Mouse (Mus musculus) liver, postnatal 0 days (tissue): Measurements from ENCODE around the gene Hrnr. TPM values are rescaled to one million over a fixed set of nuclear protein-coding genes. Genes with fewer than 3 reads are reported as not detected.

Source experiments
- ATAC-seq: fragments of 200-750 bp; cut with Nextera tagmentation; 2 replicates; pipeline ENCODE4 v1.8.0; 2017; ENCODE audit warnings: mild to moderate bottlenecking, moderate library complexity
- DNase-seq: peaks from one replicate; pipeline ENCODE4 v3.0.0-alpha.2; 2016
- H3K27ac ChIP-seq: fragments of 300-500 bp; sonication (generic); 2 replicates; pipeline ENCODE4 v1.5.1; 2014; ENCODE audit warnings: antibody characterized with exemption, moderate library complexity, mild to moderate bottlenecking, low read depth
- H3K27me3 ChIP-seq: fragments of 300-500 bp; sonication (generic); 2 replicates; pipeline ENCODE4 v1.6.1; 2014; ENCODE audit warnings: low read length, control low read depth, mixed read lengths; ENCODE audit not compliant: insufficient read depth
- H3K36me3 ChIP-seq: fragments of 300-500 bp; sonication (generic); replicated peaks from 2 replicates; pipeline ENCODE4 v1.6.1; 2014; ENCODE audit warnings: mild to moderate bottlenecking, control low read depth, low read length, moderate library complexity, mixed read lengths; ENCODE audit not compliant: insufficient read depth
- H3K4me1 ChIP-seq: fragments of 300-500 bp; sonication (generic); 2 replicates; pipeline ENCODE4 v1.6.1; 2014; ENCODE audit warnings: antibody characterized with exemption, mild to moderate bottlenecking, control low read depth; ENCODE audit not compliant: insufficient read depth
- H3K4me2 ChIP-seq: fragments of 300-500 bp; sonication (generic); 2 replicates; pipeline ENCODE4 v1.6.1; 2014; ENCODE audit warnings: low read depth, mild to moderate bottlenecking, low read length, moderate library complexity, mixed read lengths
- H3K4me3 ChIP-seq: fragments of 300-500 bp; sonication (generic); 2 replicates; pipeline ENCODE4 v1.5.1; 2014; ENCODE audit warnings: low read depth, low read length
- H3K9ac ChIP-seq: fragments of 300-500 bp; sonication (generic); replicated peaks from 2 replicates; pipeline ENCODE4 v1.6.1; 2014; ENCODE audit warnings: mild to moderate bottlenecking, moderate library complexity
- H3K9me3 ChIP-seq: fragments of 300-500 bp; sonication (generic); 2 replicates; pipeline ENCODE4 v1.6.1; 2016; ENCODE audit warnings: mild to moderate bottlenecking, control low read depth, low read length, mixed read lengths
- CTCF ChIP-seq: sonication (generic); IDR thresholded peaks from 2 replicates; pipeline ENCODE4 v1.5.1; 2016; ENCODE audit warnings: antibody characterized with exemption, low read depth
- EP300 ChIP-seq: IDR thresholded peaks from 2 replicates; pipeline ENCODE4 v1.6.1; 2016; ENCODE audit warnings: antibody characterized with exemption, low read depth, mild to moderate bottlenecking
- WGBS: fragments of 180-500 bp; shearing (Covaris S2); extraction: QIAGEN DNeasy Blood & Tissue Kit; methylation state at CpG from one replicate; pipeline ENCODE4 v1.1.7; 2014; ENCODE audit not compliant: insufficient replicate concordance; 5-methylcytosine and 5-hydroxymethylcytosine counted together
- polyA plus RNA-seq: library from polyadenylated mRNA; unstranded; fragments of >200 nt; fragmentation: Nextera tagmentation; extraction: Ambion mirVana; gene quantifications from 2 replicates; pipeline ENCODE4 v1.2.1, GENCODE M21; 2015

Gene Hrnr
- polyA plus RNA-seq, 1 experiment from 2014 or later, result not detected

DNA sequence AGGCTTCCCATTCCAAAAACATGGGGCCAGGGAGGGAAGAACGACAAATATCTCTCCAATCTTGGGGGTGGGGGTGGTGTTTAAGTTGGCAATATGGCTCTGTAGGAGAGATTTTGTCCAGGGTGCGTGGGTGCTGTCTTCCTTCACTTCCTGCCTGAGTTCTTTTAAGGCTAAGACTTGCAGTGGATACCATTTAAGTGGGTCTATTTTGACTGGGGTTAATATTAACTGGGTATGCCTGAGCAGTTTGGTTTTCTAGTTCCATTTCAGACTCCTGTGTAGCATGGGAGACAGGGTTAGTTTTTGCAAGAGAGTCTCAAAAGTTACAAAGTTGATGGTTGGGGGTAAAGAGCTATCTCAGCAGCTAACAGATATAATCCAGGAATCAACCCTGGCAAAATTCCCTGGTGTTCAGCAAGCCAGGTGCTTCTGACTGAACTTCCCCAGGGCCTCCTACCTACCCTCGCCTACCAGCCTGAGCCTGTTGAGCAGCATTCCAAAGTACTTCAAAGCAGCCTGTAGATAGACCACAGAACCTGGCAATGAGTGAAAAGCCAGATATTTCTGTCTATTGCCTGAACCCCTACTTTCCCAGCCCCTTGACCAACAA, 47.5 kb downstream of the Hrnr start:
- Histone ChIP-seq H3K4me1 (0 out of 2 replicates have a peak, but pooled peaks cover 7% of the 10 kb centered on the region), H3K27me3 (no peaks in the 10 kb centered on the region), H3K4me2 (no peak overlapping the region), H3K9ac (no peak overlapping the region), H3K27ac (no peak overlapping the region), H3K9me3 (no peaks in the 10 kb centered on the region), H3K36me3 (no peaks in the 10 kb centered on the region), H3K4me3 (no peak overlapping the region)
- ATAC-seq, result no peak
- DNase-seq, result no peak
- WGBS, result 47% methylated on average over 3 of the region's 3 CpGs
- TF ChIP-seq EP300, result no peak
- no peak for TF ChIP-seq CTCF

DNA sequence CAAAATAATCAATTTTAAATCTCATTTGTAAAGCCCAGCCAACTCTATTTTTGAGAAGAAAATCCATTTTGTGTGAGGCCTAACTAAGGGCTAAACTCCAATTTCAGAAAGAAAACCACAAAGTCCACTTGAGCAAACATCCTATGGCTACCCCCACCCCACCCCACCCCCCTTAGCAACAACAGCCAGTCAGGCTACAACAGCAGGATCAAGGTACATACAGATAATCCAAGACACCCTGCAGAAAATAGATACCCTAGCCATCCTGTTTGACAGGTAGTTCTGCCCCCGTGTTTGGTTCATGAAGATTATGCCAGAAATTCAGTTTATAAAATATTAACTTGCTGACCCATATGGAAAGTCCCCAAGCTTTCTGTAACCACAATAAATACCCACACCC, 48.6 kb downstream of the Hrnr start:
- Histone ChIP-seq H3K27me3 (no peaks in the 10 kb centered on the region), H3K36me3 (no peaks in the 10 kb centered on the region), H3K27ac (no peak overlapping the region), H3K4me1 (0 out of 2 replicates have a peak, but pooled peaks cover 7% of the 10 kb centered on the region), H3K9me3 (no peaks in the 10 kb centered on the region), H3K4me2 (no peak overlapping the region), H3K9ac (no peak overlapping the region), H3K4me3 (no peak overlapping the region)
- no peak for ATAC-seq
- no peak for DNase-seq
- WGBS, result 43% methylated on average over 1 of the region's 1 CpGs
- TF ChIP-seq EP300 (no peak), CTCF (no peak)

DNA sequence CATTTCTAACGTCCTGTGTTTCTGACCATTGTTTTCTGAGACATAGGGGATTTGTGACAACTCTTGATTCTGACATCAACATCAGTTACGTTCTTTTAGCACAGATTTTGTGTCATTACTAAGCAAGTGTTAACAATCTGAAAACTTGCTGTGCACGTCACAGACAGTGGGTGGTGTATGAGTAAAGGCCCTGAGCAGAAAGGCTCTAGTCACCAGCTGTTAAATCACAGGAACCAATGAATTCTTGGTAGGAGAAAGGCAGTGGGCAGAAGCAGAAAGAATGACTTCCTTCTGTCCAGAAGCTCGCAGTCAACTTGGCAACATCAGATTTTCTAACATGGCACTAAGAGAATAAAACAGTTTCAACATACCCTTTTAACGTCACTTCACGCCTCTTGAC, 53.9 kb downstream of the Hrnr start:
- WGBS, result 70% methylated on average over 6 of the region's 6 CpGs
- TF ChIP-seq CTCF (no peak), EP300 (no peak)
- no peaks in the 10 kb centered on the region for H3K27me3 ChIP-seq

DNA sequence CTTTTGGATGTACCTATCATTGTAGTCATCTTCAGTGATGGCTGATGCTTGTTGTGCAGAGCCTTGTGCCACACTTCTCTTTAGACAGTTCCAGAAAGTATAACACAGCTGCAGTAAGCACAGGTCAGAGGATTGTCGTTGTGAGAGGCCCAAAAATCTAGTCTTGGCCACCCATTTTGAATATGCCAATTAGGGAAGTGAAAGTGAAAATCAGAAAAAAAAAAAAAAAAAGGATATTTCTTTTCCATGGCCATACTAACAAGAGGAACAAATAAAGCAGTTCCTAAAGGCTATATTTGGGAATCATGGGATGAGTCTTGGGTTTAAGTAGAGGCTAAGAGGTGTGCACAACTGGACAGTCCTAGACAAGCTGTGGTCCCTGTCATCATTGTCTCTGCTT, 55.6 kb downstream of the Hrnr start:
- Histone ChIP-seq H3K4me2 (no peak overlapping the region), H3K27ac (no peak overlapping the region), H3K9me3 (no peaks in the 10 kb centered on the region), H3K36me3 (no peaks in the 10 kb centered on the region), H3K9ac (no peak overlapping the region), H3K4me3 (no peak overlapping the region), H3K27me3 (no peaks in the 10 kb centered on the region), H3K4me1 (no peaks in the 10 kb centered on the region)
- ATAC-seq, result no peak
- no peak for TF ChIP-seq CTCF
- TF ChIP-seq EP300, result no peak
- no peak for DNase-seq
- 46% methylated on average over 1 of the region's 1 CpGs for WGBS

More for the DNA sequence above, 53.9 kb downstream of the Hrnr start:
- ATAC-seq (no peak), DNase-seq (no peak)
- Histone ChIP-seq H3K9me3 (no peaks in the 10 kb centered on the region), H3K27ac (no peak overlapping the region), H3K36me3 (no peaks in the 10 kb centered on the region), H3K9ac (no peak overlapping the region), H3K4me2 (no peak overlapping the region), H3K4me1 (0 out of 2 replicates have a peak, but pooled peaks cover under 1% of the 10 kb centered on the region), H3K4me3 (no peak overlapping the region)

DNA sequence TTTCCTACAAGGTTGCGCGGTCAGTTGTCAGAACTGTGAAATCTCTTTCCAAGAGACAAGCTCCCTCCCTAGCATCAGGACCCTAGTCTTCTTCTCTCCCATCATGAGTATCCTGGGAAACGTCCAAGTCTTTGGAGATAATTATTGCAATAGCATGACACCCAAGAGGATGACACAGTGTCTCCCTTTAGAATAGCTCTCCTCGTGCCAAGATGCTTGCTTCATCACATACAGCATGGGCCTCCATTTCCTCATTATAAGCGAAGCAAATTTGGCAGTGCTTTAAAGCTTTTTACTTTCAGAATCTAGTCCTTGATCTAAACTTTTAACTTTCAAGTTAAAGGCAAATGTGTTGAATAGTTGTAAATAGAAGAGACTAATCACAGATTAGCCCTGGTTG, 56.1 kb downstream of the Hrnr start:
- Histone ChIP-seq H3K9me3 (no peaks in the 10 kb centered on the region), H3K9ac (no peak overlapping the region), H3K4me1 (no peaks in the 10 kb centered on the region), H3K36me3 (no peaks in the 10 kb centered on the region), H3K27me3 (no peaks in the 10 kb centered on the region), H3K27ac (no peak overlapping the region), H3K4me2 (no peak overlapping the region), H3K4me3 (no peak overlapping the region)
- ATAC-seq (no peak), DNase-seq (no peak)
- TF ChIP-seq CTCF (no peak), EP300 (no peak)
- 67% methylated on average over 5 of the region's 5 CpGs for WGBS

DNA sequence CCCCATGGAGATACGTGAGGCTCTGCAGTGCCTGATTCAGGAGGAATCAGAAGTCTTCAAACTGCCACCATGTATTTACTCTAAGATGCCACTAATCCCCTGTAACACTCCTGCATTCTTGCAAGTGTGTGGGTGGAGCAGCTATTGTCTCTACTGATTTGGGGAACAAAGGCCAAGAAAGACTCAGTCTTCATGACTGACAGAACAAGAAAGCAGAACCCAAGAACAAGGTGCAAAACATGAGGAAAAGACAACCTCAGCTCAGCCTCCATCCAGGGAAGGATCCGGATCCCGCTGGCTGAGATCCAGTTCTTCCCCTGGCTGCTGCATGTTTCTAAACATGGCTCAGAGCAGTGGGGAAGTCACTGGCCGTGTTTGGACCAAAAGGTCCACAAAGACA, 58.6 kb downstream of the Hrnr start:
- H3K4me2 ChIP-seq, result no peak overlapping the region
- no peaks in the 10 kb centered on the region for H3K27me3 ChIP-seq
- H3K4me1 ChIP-seq, result no peaks in the 10 kb centered on the region
- TF ChIP-seq EP300 (no peak), CTCF (no peak)
- H3K36me3 ChIP-seq, result no peaks in the 10 kb centered on the region
- ATAC-seq, result no peak
- no peak for DNase-seq
- WGBS, result 65% methylated on average over 4 of the region's 4 CpGs
- H3K9me3 ChIP-seq, result no peaks in the 10 kb centered on the region
- H3K9ac ChIP-seq, result no peak overlapping the region
- H3K27ac ChIP-seq, result no peak overlapping the region
- no peak overlapping the region for H3K4me3 ChIP-seq

Other genes starting within 250 kb of the Hrnr start
- not detected in 2 replicates for gene Crnn, start 175.0 kb upstream of the Hrnr start, polyA plus RNA-seq
- gene Flg2, start 122.5 kb upstream of the Hrnr start, polyA plus RNA-seq, result not detected in 2 replicates
- not detected in 2 replicates for gene Flg, start 46.2 kb upstream of the Hrnr start, polyA plus RNA-seq
- gene Rptn, start 74.0 kb downstream of the Hrnr start, polyA plus RNA-seq, result not detected in 2 replicates
- gene Tchh, start 122.6 kb downstream of the Hrnr start, polyA plus RNA-seq, result 0.06 TPM in 2 replicates
- gene Tchhl1, start 149.0 kb downstream of the Hrnr start, polyA plus RNA-seq, result not detected in 2 replicates
- 330 and 336 TPM in 2 replicates for gene S100a11, start 200.7 kb downstream of the Hrnr start, polyA plus RNA-seq
- gene S100a10, start 235.3 kb downstream of the Hrnr start, polyA plus RNA-seq, result 75.4 and 82.0 TPM in 2 replicates